Mouse (Mus musculus): ENCODE data around the gene Lrrc28. TPM values are rescaled to one million over a fixed set of nuclear protein-coding genes. Genes with fewer than 3 reads are reported as not detected.
"Not testable (repeated sequence)": the region's sequence is repeated elsewhere in the genome, so short reads cannot be mapped to it uniquely, and the experiment has no call there.

Lrrc28 gene
- total and polyA plus RNA-seq, 2 experiments from 2014 or later = 32.2 to 70.4 TPM

DNA sequence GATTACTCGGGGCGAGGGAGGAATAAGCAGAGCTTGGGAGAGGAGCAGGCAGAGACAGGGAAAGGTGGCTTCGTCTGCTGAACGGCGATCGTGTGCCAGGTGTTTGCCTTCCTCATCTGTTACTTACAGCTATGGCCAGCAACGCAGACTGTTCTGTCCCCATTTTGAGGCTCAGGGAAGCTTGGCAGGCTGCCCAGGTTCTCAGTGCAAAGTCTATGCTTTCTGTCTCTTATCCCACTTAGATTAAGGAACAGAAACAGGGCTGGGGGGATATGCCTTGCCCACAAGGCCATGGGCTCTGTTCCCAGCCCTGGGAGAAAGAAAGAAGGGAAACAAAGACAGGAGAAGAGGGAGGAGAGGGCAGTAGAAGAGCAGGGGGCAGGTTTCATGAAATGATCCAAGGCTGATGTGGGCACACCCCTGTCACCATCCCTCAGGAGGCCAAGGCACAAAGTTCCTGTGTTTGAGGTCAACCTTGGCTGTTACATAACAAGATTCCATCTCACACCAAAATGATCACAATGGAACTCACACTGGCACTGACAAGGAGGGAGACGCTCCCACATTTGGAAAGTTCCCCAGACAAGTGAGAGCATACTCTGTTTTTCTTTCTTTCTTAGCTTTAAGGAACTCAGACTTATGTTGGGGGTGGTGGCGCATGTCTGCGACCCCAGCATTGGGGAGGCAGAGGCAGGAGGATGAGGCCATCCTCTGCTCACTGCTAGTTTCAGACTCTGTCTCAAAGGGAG, 116.8 kb downstream of the Lrrc28 start:
- WGBS = 38% methylated on average over 10 of the region's 10 CpGs
- Histone ChIP-seq H3K4me2 (ENCODE audit: low read depth) (no peak overlapping the region), H3K4me3 (ENCODE audit: low read depth, low read length) (no peak overlapping the region), H3K36me3 (ENCODE audit: insufficient read depth) (no peaks in the 10 kb centered on the region), H3K27me3 (ENCODE audit: insufficient read depth, low read length) (no peaks in the 10 kb centered on the region), H3K9ac (no peak overlapping the region), H3K9me3 (ENCODE audit: low read length) (no peaks in the 10 kb centered on the region), H3K4me1 (ENCODE audit: insufficient read depth) (0 out of 2 replicates have a peak, but pooled peaks cover 4% of the 10 kb centered on the region), H3K27ac (ENCODE audit: low read depth, low read length) (peak overlapping the region; percentile 47; the same call in 1 of the 2 replicates)
- DNase-seq = peak; percentile 69
- TF ChIP-seq CTCF (IDR thresholded peaks at IDR 0.05; ENCODE audit: low read depth) = no peak
- peak; percentile 40 for ATAC-seq

- no peak for TF ChIP-seq CTCF (IDR thresholded peaks at IDR 0.05; ENCODE audit: low read depth)
- Histone ChIP-seq H3K27me3 (ENCODE audit: insufficient read depth, low read length) (no peaks in the 10 kb centered on the region), H3K27ac (ENCODE audit: low read depth, low read length) (no peak overlapping the region), H3K9ac (no peak overlapping the region), H3K4me2 (ENCODE audit: low read depth) (no peak overlapping the region), H3K36me3 (ENCODE audit: insufficient read depth) (no peaks in the 10 kb centered on the region), H3K9me3 (ENCODE audit: low read length) (no peaks in the 10 kb centered on the region), H3K4me1 (ENCODE audit: insufficient read depth) (0 out of 2 replicates have a peak, but pooled peaks cover 4% of the 10 kb centered on the region), H3K4me3 (ENCODE audit: low read depth, low read length) (no peak overlapping the region)
- DNase-seq (no peak), ATAC-seq (no peak)
- WGBS = 82% methylated on average over 3 of the region's 3 CpGs
Measured at GRCm38 (mm10) chr7:67525886-67526580, 119.0 kb downstream of the Lrrc28 start.

DNA sequence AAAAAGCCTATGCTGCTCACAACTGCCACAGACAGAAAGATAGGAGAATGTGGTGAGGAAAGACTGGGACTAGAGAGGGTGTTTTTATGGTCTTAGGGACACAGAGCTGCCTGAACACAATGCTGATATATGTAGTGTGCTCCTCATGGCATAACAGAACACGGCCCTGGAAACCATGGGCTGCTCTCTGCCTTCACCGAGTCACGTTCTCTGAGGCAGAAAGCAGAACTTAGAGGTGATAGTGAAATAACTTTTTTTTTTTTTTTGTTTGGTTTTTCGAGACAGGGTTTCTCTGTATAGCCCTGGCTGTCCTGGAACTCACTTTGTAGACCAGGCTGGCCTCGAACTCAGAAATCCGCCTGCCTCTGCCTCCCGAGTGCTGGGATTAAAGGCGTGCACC, 121.0 kb downstream of the Lrrc28 start:
- H3K27me3 ChIP-seq (ENCODE audit: insufficient read depth, low read length); H3K9me3 ChIP-seq (ENCODE audit: low read length); H3K4me3 ChIP-seq (ENCODE audit: low read depth, low read length); H3K9ac ChIP-seq; H3K4me2 ChIP-seq (ENCODE audit: low read depth); H3K27ac ChIP-seq (ENCODE audit: low read depth, low read length); H3K36me3 ChIP-seq (ENCODE audit: insufficient read depth); ATAC-seq; H3K4me1 ChIP-seq (ENCODE audit: insufficient read depth); DNase-seq: not testable (repeated sequence)
- 90% methylated on average over 8 of the region's 8 CpGs for WGBS

DNA sequence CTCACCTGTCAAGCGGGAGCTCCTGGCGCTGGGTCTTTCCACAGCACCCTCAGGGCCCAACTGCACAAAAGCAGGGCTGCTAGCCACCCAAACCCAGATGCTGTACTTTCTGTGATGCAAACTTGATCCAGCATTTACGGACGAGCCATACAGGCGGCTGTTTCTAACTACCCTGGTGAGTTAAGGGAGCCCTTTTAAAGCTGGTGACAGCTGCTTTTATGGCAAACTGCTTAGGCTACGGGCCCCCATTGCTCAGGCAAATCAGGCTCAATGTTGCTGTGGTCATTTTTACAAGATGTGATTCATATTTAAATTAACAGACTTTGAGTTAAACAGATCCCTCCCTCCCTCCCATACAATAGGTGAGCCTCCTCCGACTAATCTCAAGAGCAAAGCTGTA, 121.7 kb downstream of the Lrrc28 start:
- Histone ChIP-seq H3K27me3 (ENCODE audit: insufficient read depth, low read length) (no peaks in the 10 kb centered on the region), H3K36me3 (ENCODE audit: insufficient read depth) (no peaks in the 10 kb centered on the region), H3K9me3 (ENCODE audit: low read length) (no peaks in the 10 kb centered on the region), H3K9ac (no peak overlapping the region), H3K4me3 (ENCODE audit: low read depth, low read length) (no peak overlapping the region), H3K4me2 (ENCODE audit: low read depth) (no peak overlapping the region), H3K27ac (ENCODE audit: low read depth, low read length) (no peak overlapping the region), H3K4me1 (ENCODE audit: insufficient read depth) (0 out of 2 replicates have a peak, but pooled peaks cover 4% of the 10 kb centered on the region)
- ATAC-seq (no peak), DNase-seq (no peak)
- no peak for TF ChIP-seq CTCF (IDR thresholded peaks at IDR 0.05; ENCODE audit: low read depth)
- WGBS = 34% methylated on average over 7 of the region's 7 CpGs

- not testable (repeated sequence) for H3K4me3 ChIP-seq (ENCODE audit: low read depth, low read length); H3K9ac ChIP-seq; H3K4me2 ChIP-seq (ENCODE audit: low read depth); H3K9me3 ChIP-seq (ENCODE audit: low read length); H3K27me3 ChIP-seq (ENCODE audit: insufficient read depth, low read length); DNase-seq; H3K36me3 ChIP-seq (ENCODE audit: insufficient read depth); H3K4me1 ChIP-seq (ENCODE audit: insufficient read depth); H3K27ac ChIP-seq (ENCODE audit: low read depth, low read length); ATAC-seq
- 64% methylated on average over 4 of the region's 5 CpGs for WGBS
Measured at GRCm38 (mm10) chr7:67521731-67522130, 123.3 kb downstream of the Lrrc28 start.

GRCm38 (mm10) chr7:67520959-67521358, 124.1 kb downstream of the Lrrc28 start:
- Histone ChIP-seq H3K9ac (no peak overlapping the region), H3K9me3 (ENCODE audit: low read length) (no peaks in the 10 kb centered on the region), H3K4me1 (ENCODE audit: insufficient read depth) (no peaks in the 10 kb centered on the region), H3K4me3 (ENCODE audit: low read depth, low read length) (no peak overlapping the region), H3K27me3 (ENCODE audit: insufficient read depth, low read length) (no peaks in the 10 kb centered on the region), H3K27ac (ENCODE audit: low read depth, low read length) (no peak overlapping the region), H3K36me3 (ENCODE audit: insufficient read depth) (no peaks in the 10 kb centered on the region), H3K4me2 (ENCODE audit: low read depth) (no peak overlapping the region)
- TF ChIP-seq CTCF (IDR thresholded peaks at IDR 0.05; ENCODE audit: low read depth) = 0 out of 2 replicates have a peak, but pooled peaks have one; percentile 11
- ATAC-seq (no peak), DNase-seq (no peak)
- WGBS = 85% methylated on average over 4 of the region's 4 CpGs

GRCm38 (mm10) chr7:67520001-67520400, 125.1 kb downstream of the Lrrc28 start:
- Histone ChIP-seq H3K36me3 (ENCODE audit: insufficient read depth) (no peaks in the 10 kb centered on the region), H3K27me3 (ENCODE audit: insufficient read depth, low read length) (no peaks in the 10 kb centered on the region), H3K4me3 (ENCODE audit: low read depth, low read length) (no peak overlapping the region), H3K4me2 (ENCODE audit: low read depth) (no peak overlapping the region), H3K4me1 (ENCODE audit: insufficient read depth) (no peaks in the 10 kb centered on the region), H3K9me3 (ENCODE audit: low read length) (no peaks in the 10 kb centered on the region), H3K9ac (no peak overlapping the region), H3K27ac (ENCODE audit: low read depth, low read length) (no peak overlapping the region)
- ATAC-seq (peak; percentile 30; the same call in 1 of the 2 replicates), DNase-seq (peak; percentile 29)
- WGBS = 73% methylated on average over 10 of the region's 10 CpGs
- no peak for TF ChIP-seq CTCF (IDR thresholded peaks at IDR 0.05; ENCODE audit: low read depth)
